Mouse (Mus musculus) forebrain, embryonic 12.5 days (tissue): ENCODE data around the gene Abraxas2. TPM values are rescaled to one million over a fixed set of nuclear protein-coding genes. Genes with fewer than 3 reads are reported as not detected.

Experiments used
- ATAC-seq: fragments of 200-750 bp; cut with Nextera tagmentation; 2 replicates; pipeline ENCODE4 v1.8.0; 2017; ENCODE audit warnings: moderate TSS enrichment; ENCODE audit not compliant: low FRiP score
- H3K27ac ChIP-seq: fragments of 300-500 bp; sonication (generic); 2 replicates; pipeline ENCODE4 v1.5.1; 2016; ENCODE audit warnings: mild to moderate bottlenecking
- H3K27me3 ChIP-seq: fragments of 300-500 bp; sonication (generic); 2 replicates; pipeline ENCODE4 v1.6.1; 2016; ENCODE audit warnings: mild to moderate bottlenecking
- H3K36me3 ChIP-seq: fragments of 300-500 bp; sonication (generic); replicated peaks from 2 replicates; pipeline ENCODE4 v1.6.1; 2016; ENCODE audit warnings: mild to moderate bottlenecking
- H3K4me1 ChIP-seq: fragments of 300-500 bp; sonication (generic); 2 replicates; pipeline ENCODE4 v1.6.1; 2016
- H3K4me2 ChIP-seq: fragments of 300-500 bp; sonication (generic); 2 replicates; pipeline ENCODE4 v1.6.1; 2016; ENCODE audit warnings: mild to moderate bottlenecking, moderate library complexity
- H3K4me3 ChIP-seq: fragments of 300-500 bp; sonication (generic); replicated peaks from 2 replicates; pipeline ENCODE4 v1.5.1; 2016; ENCODE audit warnings: mild to moderate bottlenecking
- H3K9ac ChIP-seq: fragments of 300-500 bp; sonication (generic); 2 replicates; pipeline ENCODE4 v1.6.1; 2016; ENCODE audit warnings: mild to moderate bottlenecking
- H3K9me3 ChIP-seq: fragments of 300-500 bp; sonication (generic); 2 replicates; pipeline ENCODE4 v1.6.1; 2016
- WGBS: fragments of 180-500 bp; shearing (Covaris S2); methylation state at CpG from one replicate; pipeline ENCODE4 v1.1.7; 2016; 5-methylcytosine and 5-hydroxymethylcytosine counted together
- polyA plus RNA-seq: library from polyadenylated mRNA; unstranded; fragments of >200 nt; fragmentation: Nextera tagmentation; extraction: Ambion mirVana; gene quantifications from 2 replicates; pipeline ENCODE4 v1.2.1, GENCODE M21; 2016

Gene Abraxas2
- 37.2 and 38.7 TPM in 2 replicates for polyA plus RNA-seq

- peaks cover 14% of the 10 kb centered on the region for H3K4me1 ChIP-seq
- peak within 1 kb of the TSS; percentile 72 for H3K4me2 ChIP-seq
- no peaks in the 10 kb centered on the region for H3K9me3 ChIP-seq
- under 1% methylated on average over 51 of the region's 53 CpGs for WGBS
- peak within 1 kb of the TSS; percentile 90 for H3K9ac ChIP-seq
- H3K36me3 ChIP-seq, result no peaks in the 10 kb centered on the region
- H3K4me3 ChIP-seq, result peak within 1 kb of the TSS; percentile 90
- peak; percentile 93 for ATAC-seq
- no peaks in the 10 kb centered on the region for H3K27me3 ChIP-seq
- H3K27ac ChIP-seq, result peak within 1 kb of the TSS; percentile 81
Observed at GRCm38 (mm10) chr7:132859042-132859958, at the start of gene Abraxas2. TSS of gene Abraxas2 (plus strand) at chr7:132859225.

- Histone ChIP-seq H3K9ac (peak overlapping the region; percentile 45; the same call in 1 of the 2 replicates), H3K4me1 (peaks cover 81% of the 10 kb centered on the region), H3K27me3 (no peaks in the 10 kb centered on the region), H3K4me2 (peak overlapping the region; percentile 81), H3K27ac (peak overlapping the region; percentile 90), H3K9me3 (no peaks in the 10 kb centered on the region), H3K36me3 (no peaks in the 10 kb centered on the region; the same call in 1 of the 2 replicates), H3K4me3 (peak overlapping the region; percentile 79; the same call in 1 of the 2 replicates)
- no peak for ATAC-seq
- 21% methylated on average over 6 of the region's 6 CpGs for WGBS
Observed at GRCm38 (mm10) chr7:132809721-132810120, 49.3 kb upstream of the Abraxas2 start.

GRCm38 (mm10) chr7:132810368-132810767, 48.7 kb upstream of the Abraxas2 start:
- Histone ChIP-seq H3K27ac (peak overlapping the region; percentile 90), H3K4me2 (peak overlapping the region; percentile 81), H3K9me3 (no peaks in the 10 kb centered on the region), H3K4me3 (peak overlapping the region; percentile 79), H3K4me1 (peaks cover 87% of the 10 kb centered on the region), H3K36me3 (no peaks in the 10 kb centered on the region), H3K9ac (0 out of 2 replicates have a peak overlapping the region, but pooled peaks have one; percentile 17), H3K27me3 (no peaks in the 10 kb centered on the region)
- ATAC-seq, result no peak
- 12% methylated on average over 6 of the region's 6 CpGs for WGBS

- peak overlapping the region; percentile 87; the same call in 1 of the 2 replicates for H3K9ac ChIP-seq
- H3K4me1 ChIP-seq, result peaks cover 87% of the 10 kb centered on the region
- H3K4me3 ChIP-seq, result peak overlapping the region; percentile 79
- H3K9me3 ChIP-seq, result no peaks in the 10 kb centered on the region
- peak; percentile 24; the same call in 1 of the 2 replicates for ATAC-seq
- no peaks in the 10 kb centered on the region for H3K36me3 ChIP-seq
- H3K27ac ChIP-seq, result peak overlapping the region; percentile 90
- WGBS, result 17% methylated on average over 1 of the region's 1 CpGs
- H3K27me3 ChIP-seq, result no peaks in the 10 kb centered on the region
- H3K4me2 ChIP-seq, result peak overlapping the region; percentile 81
Observed at GRCm38 (mm10) chr7:132810879-132811278, 48.1 kb upstream of the Abraxas2 start.

GRCm38 (mm10) chr7:132811716-132812618, 47.1 kb upstream of the Abraxas2 start:
- WGBS, result 10% methylated on average over 23 of the region's 23 CpGs
- Histone ChIP-seq H3K9ac (peak overlapping the region; percentile 87), H3K4me3 (peak overlapping the region; percentile 79), H3K4me2 (peak overlapping the region; percentile 81), H3K36me3 (no peaks in the 10 kb centered on the region), H3K27ac (peak overlapping the region; percentile 94), H3K9me3 (no peaks in the 10 kb centered on the region), H3K4me1 (peaks cover 81% of the 10 kb centered on the region), H3K27me3 (no peaks in the 10 kb centered on the region)
- no peak for ATAC-seq

GRCm38 (mm10) chr7:132812619-132813415, 46.2 kb upstream of the Abraxas2 start:
- H3K4me1 ChIP-seq, result peaks cover 75% of the 10 kb centered on the region
- no peaks in the 10 kb centered on the region for H3K27me3 ChIP-seq
- H3K9me3 ChIP-seq, result no peaks in the 10 kb centered on the region
- ATAC-seq, result peak; percentile 56
- no peaks in the 10 kb centered on the region for H3K36me3 ChIP-seq
- H3K4me3 ChIP-seq, result peak overlapping the region; percentile 79
- peak overlapping the region; percentile 87 for H3K9ac ChIP-seq
- WGBS, result under 1% methylated on average over 56 of the region's 59 CpGs
- peak overlapping the region; percentile 94 for H3K27ac ChIP-seq
- H3K4me2 ChIP-seq, result peak overlapping the region; percentile 81

GRCm38 (mm10) chr7:132813416-132814088, 45.5 kb upstream of the Abraxas2 start, which contains the start of gene Fam53b:
TSS of gene Fam53b (minus strand) at chr7:132813886.
- H3K4me1 ChIP-seq, result peaks cover 68% of the 10 kb centered on the region
- ATAC-seq, result peak; percentile 67

GRCm38 (mm10) chr7:132814089-132814450, 45.0 kb upstream of the Abraxas2 start:
- peak overlapping the region; percentile 87 for H3K9ac ChIP-seq
- H3K4me2 ChIP-seq, result peak overlapping the region; percentile 81
- no peaks in the 10 kb centered on the region for H3K9me3 ChIP-seq
- H3K27ac ChIP-seq, result peak overlapping the region; percentile 94
- H3K36me3 ChIP-seq, result no peaks in the 10 kb centered on the region
- 2% methylated on average over 7 of the region's 7 CpGs for WGBS
- no peak for ATAC-seq
- peaks cover 63% of the 10 kb centered on the region for H3K4me1 ChIP-seq
- peak overlapping the region; percentile 79 for H3K4me3 ChIP-seq
- H3K27me3 ChIP-seq, result no peaks in the 10 kb centered on the region

More at GRCm38 (mm10) chr7:132813416-132814088, 45.5 kb upstream of the Abraxas2 start, which contains the start of gene Fam53b:
- Histone ChIP-seq H3K27ac (peak within 1 kb of the TSS; percentile 94), H3K4me2 (peak within 1 kb of the TSS; percentile 81), H3K27me3 (no peaks in the 10 kb centered on the region), H3K9me3 (no peaks in the 10 kb centered on the region), H3K9ac (peak within 1 kb of the TSS; percentile 87), H3K4me3 (peak within 1 kb of the TSS; percentile 79), H3K36me3 (no peaks in the 10 kb centered on the region)
- under 1% methylated on average over 61 of the region's 85 CpGs for WGBS

- H3K36me3 ChIP-seq, result no peaks in the 10 kb centered on the region
- peaks cover 53% of the 10 kb centered on the region for H3K4me1 ChIP-seq
- H3K4me3 ChIP-seq, result no peak overlapping the region
- no peaks in the 10 kb centered on the region for H3K27me3 ChIP-seq
- ATAC-seq, result no peak
- no peaks in the 10 kb centered on the region for H3K9me3 ChIP-seq
- no peak overlapping the region for H3K4me2 ChIP-seq
- no peak overlapping the region for H3K9ac ChIP-seq
- WGBS, result 79% methylated on average over 5 of the region's 5 CpGs
- H3K27ac ChIP-seq, result no peak overlapping the region
Observed at GRCm38 (mm10) chr7:132815081-132815480, 43.9 kb upstream of the Abraxas2 start.

GRCm38 (mm10) chr7:132816528-132816927, 42.5 kb upstream of the Abraxas2 start:
- Histone ChIP-seq H3K27ac (0 out of 2 replicates have a peak overlapping the region, but pooled peaks have one; percentile 2), H3K4me3 (no peak overlapping the region), H3K4me1 (peaks cover 45% of the 10 kb centered on the region), H3K9me3 (no peaks in the 10 kb centered on the region), H3K36me3 (0 out of 2 replicates have a peak, but pooled peaks cover 2% of the 10 kb centered on the region), H3K4me2 (no peak overlapping the region), H3K27me3 (no peaks in the 10 kb centered on the region), H3K9ac (no peak overlapping the region)
- 36% methylated on average over 2 of the region's 2 CpGs for WGBS
- no peak for ATAC-seq

GRCm38 (mm10) chr7:132817056-132817455, 42.0 kb upstream of the Abraxas2 start:
- Histone ChIP-seq H3K36me3 (0 out of 2 replicates have a peak, but pooled peaks cover 3% of the 10 kb centered on the region), H3K9me3 (no peaks in the 10 kb centered on the region), H3K27me3 (no peaks in the 10 kb centered on the region), H3K9ac (no peak overlapping the region), H3K4me1 (peaks cover 39% of the 10 kb centered on the region), H3K27ac (no peak overlapping the region), H3K4me2 (no peak overlapping the region), H3K4me3 (no peak overlapping the region)
- ATAC-seq, result no peak
- WGBS, result 63% methylated on average over 6 of the region's 6 CpGs
